ENCODE assay signal across 13 mouse cellular contexts in genomic region chr5:149021120-149021519, GRCm38 (mm10). TPM values are rescaled to one million over a fixed set of nuclear protein-coding genes. Genes with fewer than 3 reads are reported as not detected.
A peak's percentile ranks its signal among the peaks of the same experiment; 100 is the strongest.
DNase-seq lines count a peak whose midpoint lies in the region; ATAC-seq lines count a peak whose summit lies in the region.
"Had no signal": no experiment of that assay in that cellular context is flagged by ENCODE, and none has a peak within 500 bp of the region (broad histone marks: within the 10 kb centered on the region; RNA-seq: fewer than 3 reads in every experiment).

No protein-coding gene starts in this region.

- H3K4me1 ChIP-seq in heart, embryonic 13.5 days: peaks cover 25% of the 10 kb centered on the region
- H3K4me1 ChIP-seq in neural tube, embryonic 13.5 days (replicated peaks): peaks cover 2% of the 10 kb centered on the region; the same call in 1 of the 2 replicates
- H3K4me1 ChIP-seq in neural tube, embryonic 15.5 days: 0 out of 2 replicates have a peak, but pooled peaks cover 3% of the 10 kb centered on the region

- H3K4me3 ChIP-seq in heart, embryonic 13.5 days: 0 out of 2 replicates have a peak overlapping the region, but pooled peaks have one; percentile 14
- no peak overlapping the region for H3K4me3 ChIP-seq in neural tube, embryonic 13.5 days
- no peak overlapping the region for H3K4me3 ChIP-seq in neural tube, embryonic 15.5 days (replicated peaks)
- H3K4me3 ChIP-seq: hindbrain, embryonic 15.5 days had no signal

- intact Hi-C loops in heart, postnatal 14 days (cut with DNase I): no loop called here

- H3K36me3 ChIP-seq in heart, embryonic 13.5 days: no peaks in the 10 kb centered on the region
- no peaks in the 10 kb centered on the region for H3K36me3 ChIP-seq in neural tube, embryonic 13.5 days
- H3K36me3 ChIP-seq in neural tube, embryonic 15.5 days: no peaks in the 10 kb centered on the region
- H3K36me3 ChIP-seq: hindbrain, embryonic 15.5 days had no signal

- 51% methylated on average over 7 of the region's 7 CpGs for WGBS in heart, embryonic 13.5 days
- 62% methylated on average over 7 of the region's 7 CpGs for WGBS in neural tube, embryonic 13.5 days
- WGBS in neural tube, embryonic 15.5 days: 64% methylated on average over 7 of the region's 7 CpGs

- H3K9me3 ChIP-seq in heart, embryonic 13.5 days: no peaks in the 10 kb centered on the region
- no peaks in the 10 kb centered on the region for H3K9me3 ChIP-seq in neural tube, embryonic 13.5 days
- H3K9me3 ChIP-seq in neural tube, embryonic 15.5 days (replicated peaks): no peaks in the 10 kb centered on the region
- H3K9me3 ChIP-seq: hindbrain, embryonic 15.5 days had no signal

- H3K27me3 ChIP-seq in heart, embryonic 13.5 days (replicated peaks): peaks cover 5% of the 10 kb centered on the region; the same call in 1 of the 2 replicates
- H3K27me3 ChIP-seq in neural tube, embryonic 13.5 days: peaks cover 9% of the 10 kb centered on the region
- H3K27me3 ChIP-seq in neural tube, embryonic 15.5 days (replicated peaks): no peaks in the 10 kb centered on the region

- DNase-seq in heart, postnatal 14 days: no peak
- peak; percentile 51 for DNase-seq in kidney, postnatal 14 days
- DNase-seq in cerebellum, postnatal 36 days: no peak
- no peak for DNase-seq in frontal cortex, postnatal 10 days (ENCODE audit: low spot score in 2 of 2)
- no peak for DNase-seq in adrenal gland, adult 8-10 months
- DNase-seq: adrenal gland, postnatal 14 days; cerebellum, adult 9-10 months had no signal

- no peak overlapping the region for H3K9ac ChIP-seq in heart, embryonic 13.5 days
- no peak overlapping the region for H3K9ac ChIP-seq in neural tube, embryonic 13.5 days
- H3K9ac ChIP-seq in neural tube, embryonic 15.5 days (replicated peaks): no peak overlapping the region
- H3K9ac ChIP-seq: hindbrain, embryonic 15.5 days had no signal

- H3K27ac ChIP-seq in heart, embryonic 13.5 days (replicated peaks): no peak overlapping the region
- no peak overlapping the region for H3K27ac ChIP-seq in neural tube, embryonic 13.5 days (replicated peaks)
- H3K27ac ChIP-seq in neural tube, embryonic 15.5 days (replicated peaks): no peak overlapping the region
- H3K27ac ChIP-seq: hindbrain, embryonic 15.5 days; macrophage had no signal

- H3K4me2 ChIP-seq in heart, embryonic 13.5 days: peak overlapping the region; percentile 59
- peak overlapping the region; percentile 35 for H3K4me2 ChIP-seq in neural tube, embryonic 13.5 days
- H3K4me2 ChIP-seq in neural tube, embryonic 15.5 days: no peak overlapping the region

- no peak for ATAC-seq in heart, embryonic 13.5 days (ENCODE audit: extremely low read depth, insufficient number of reproducible peaks, low FRiP score, low TSS enrichment)
- no peak for ATAC-seq in neural tube, embryonic 13.5 days (ENCODE audit: low read depth)
- ATAC-seq in neural tube, embryonic 15.5 days (ENCODE audit: low FRiP score): no peak

RNA-seq across cellular contexts. Expression of gene Gm42791, which starts 26.2 kb away (rescaled TPM):
- 1.7 and 2.3 TPM in 2 replicates for polyA plus RNA-seq in heart, embryonic 13.5 days (2015; fragmentation: Nextera tagmentation; extraction: Ambion mirVana)
- 1 to 10 TPM; 3.3 to 6.1 TPM for total RNA-seq in heart, postnatal 14 days (2021)
- 0.74 and 4.3 TPM in 2 replicates for polyA plus RNA-seq in neural tube, embryonic 13.5 days (2015; fragmentation: Nextera tagmentation; extraction: Ambion mirVana)
- 3.4 and 5.4 TPM in 2 replicates for polyA plus RNA-seq in neural tube, embryonic 15.5 days (2015; fragmentation: Nextera tagmentation; extraction: Ambion mirVana)
- 1 to 10 TPM; 1.7 to 6.9 (median 5.2) TPM for total RNA-seq in adrenal gland, adult 8-10 months (2022)
- polyA plus RNA-seq: urinary bladder, adult 2 months had no signal
